Mouse (Mus musculus): Measurements from ENCODE around the gene Clcn1.

DNA sequence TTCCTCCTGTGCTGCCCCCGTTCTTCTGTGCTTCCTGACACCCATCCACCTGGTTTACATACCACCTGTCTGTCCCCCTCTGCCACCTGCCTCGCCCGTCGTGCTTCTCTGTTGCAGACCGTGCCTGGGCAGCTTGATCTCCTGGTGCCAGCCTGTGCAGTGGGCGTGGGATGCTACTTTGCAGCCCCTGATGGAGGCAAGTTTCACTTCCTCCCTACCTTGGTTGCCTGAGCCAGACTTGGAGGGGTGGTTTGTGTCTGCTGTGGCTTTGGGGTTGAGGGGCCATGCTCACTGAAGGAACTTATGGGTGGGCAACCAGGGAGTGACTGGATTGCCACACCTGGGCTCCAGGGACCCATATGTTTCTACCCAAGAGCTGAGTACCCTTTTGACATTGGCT lies 6.8 kb downstream of the Clcn1 start:
- TF ChIP-seq MYOG (IDR thresholded peaks at IDR 0.05; ENCODE audit: control insufficient read depth, extremely low read depth, insufficient read length) = no peak
- no peak for TF ChIP-seq CTCF (IDR thresholded peaks at IDR 0.05; ENCODE audit: control insufficient read depth, insufficient read depth, insufficient read length)
- no peak for TF ChIP-seq MYOD1 (IDR thresholded peaks at IDR 0.05; ENCODE audit: control insufficient read depth, insufficient read length, low read depth)

All from C2C12 (cell line).